8 mouse cellular contexts compared by ENCODE assay signal in the genomic region with DNA sequence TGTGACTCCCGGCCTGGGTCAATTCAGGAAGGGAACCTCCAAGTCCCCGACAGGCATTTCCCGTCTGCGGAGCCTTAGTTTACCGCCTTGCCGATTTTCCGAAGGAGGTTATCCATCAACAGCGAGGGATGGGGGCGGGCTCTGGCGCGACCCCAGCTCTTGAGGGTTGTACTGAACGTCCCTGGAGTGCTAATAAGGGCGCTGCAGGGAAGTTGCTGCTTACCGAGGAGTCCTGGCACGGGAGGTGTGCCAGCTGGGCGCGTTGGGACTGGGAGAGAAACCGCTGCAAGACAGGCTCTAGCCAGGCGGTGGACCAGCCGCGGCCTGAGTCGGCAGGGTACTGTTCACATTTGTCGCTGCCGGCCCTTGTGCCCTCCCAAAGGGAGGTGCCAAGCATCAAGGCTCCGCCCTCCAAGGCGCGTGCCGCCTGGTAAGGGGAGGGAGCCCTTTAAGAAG. TPM values are rescaled to one million over a fixed set of nuclear protein-coding genes. Genes with fewer than 3 reads are reported as not detected.
A peak's percentile ranks its signal among the peaks of the same experiment; 100 is the strongest.
DNase-seq lines count a peak whose midpoint lies in the region; ATAC-seq and TF ChIP-seq lines count a peak whose summit lies in the region.

No protein-coding gene starts in this region.

- peak; percentile 91 to 97 for DNase-seq in adrenal gland, adult (ENCODE audit: inconsistent age in 2 of 2, low spot score in 1 of 2)
- DNase-seq in gastrocnemius, postnatal 10 days: peak; percentile 80
- DNase-seq in left cerebral cortex, postnatal 14 days (ENCODE audit: low spot score in 2 of 2): peak; percentile 89 to 90
- DNase-seq in right cerebral cortex, postnatal 14 days: peak; percentile 86
- DNase-seq in urinary bladder, postnatal 25 days (ENCODE audit: low spot score): peak; percentile 75

- ATAC-seq in inflammation-experienced regulatory T-cells, adult 6 months: peak; percentile 78
- ATAC-seq in megakaryocyte-erythroid progenitor cell, adult 5-6 weeks (replicated peaks; ENCODE audit: low FRiP score, low TSS enrichment, poor library complexity, severe bottlenecking): peak; percentile 89

- peak overlapping the region; percentile 63 for H3K4me3 ChIP-seq in cortical plate, adult 2 months (ENCODE audit: insufficient read depth, low read length)

- H3K4me1 ChIP-seq in cortical plate, adult 2 months (ENCODE audit: control insufficient read depth, insufficient read depth, low read length): no peaks in the 10 kb centered on the region

- peak; percentile 81 for TF ChIP-seq POLR2A in cortical plate, adult 2 months (IDR thresholded peaks at IDR 0.05; ENCODE audit: extremely low read depth, insufficient read depth, low read length)

- TF ChIP-seq CTCF in cortical plate, adult 2 months (IDR thresholded peaks at IDR 0.05; ENCODE audit: extremely low read depth, insufficient read depth, low read length): no peak

- intact Hi-C loops in left cerebral cortex, postnatal 14 days (cut with DNase I): no loop called here

- H3K27ac ChIP-seq in cortical plate, adult 2 months (ENCODE audit: insufficient read depth, low read length): 0 out of 2 replicates have a peak overlapping the region, but pooled peaks have one; percentile 29

RNA-seq across cellular contexts. Expression of gene Slc26a6, which starts 1.2 kb away (rescaled TPM):
- 15.9 and 20.8 TPM in 2 replicates for polyA plus RNA-seq in cortical plate, adult 2 months (2012; rRNA removed)
- total RNA-seq in gastrocnemius, postnatal 10 days (2021): 10 to 100 TPM; 10.8 to 12.9 TPM
- polyA plus RNA-seq in inflammation-experienced regulatory T-cells, adult 6 months (2017; shearing (Covaris generic)): 10 to 100 TPM in 1 of 3 experiments, 1 to 10 TPM in 2; 7.3 to 12.6 (median 8.2) TPM
- total RNA-seq in left cerebral cortex, postnatal 14 days (2021): 10 to 100 TPM; 30.4 to 33.2 TPM
- 5.7 and 5.8 TPM in 2 replicates for total RNA-seq in megakaryocyte-erythroid progenitor cell, adult 5-6 weeks (2014; fragmentation: Nextera tagmentation)
- total RNA-seq in megakaryocyte-erythroid progenitor cell, adult 5-6 weeks (2017): 0.30 and 1.4 TPM in 2 replicates

RNA-seq across cellular contexts. Expression of gene Celsr3, which starts 28.1 kb away (rescaled TPM):
- polyA plus RNA-seq in cortical plate, adult 2 months (2012; rRNA removed): 74.3 and 75.8 TPM in 2 replicates
- total RNA-seq in gastrocnemius, postnatal 10 days (2021): under 1 TPM; 0.14 to 0.54 TPM
- not detected for polyA plus RNA-seq in inflammation-experienced regulatory T-cells, adult 6 months (2017; shearing (Covaris generic))
- 10 to 100 TPM; 50.7 to 55.3 TPM for total RNA-seq in left cerebral cortex, postnatal 14 days (2021)
- not detected in 2 replicates for total RNA-seq in megakaryocyte-erythroid progenitor cell, adult 5-6 weeks (2014; fragmentation: Nextera tagmentation)
- total RNA-seq in megakaryocyte-erythroid progenitor cell, adult 5-6 weeks (2017): 0.05 TPM in 1 of 2 replicates, not detected in the other

RNA-seq across cellular contexts. Expression of gene Nckipsd, which starts 46.1 kb away (rescaled TPM):
- polyA plus RNA-seq in cortical plate, adult 2 months (2012; rRNA removed): 65.0 and 66.8 TPM in 2 replicates
- 1 to 10 TPM; 5.3 to 6.3 TPM for total RNA-seq in gastrocnemius, postnatal 10 days (2021)
- polyA plus RNA-seq in inflammation-experienced regulatory T-cells, adult 6 months (2017; shearing (Covaris generic)): 1 to 10 TPM; 6.0 to 7.1 (median 6.8) TPM
- total RNA-seq in left cerebral cortex, postnatal 14 days (2021): 10 to 100 TPM; 39.1 to 44.7 TPM
- 8.6 and 12.2 TPM in 2 replicates for total RNA-seq in megakaryocyte-erythroid progenitor cell, adult 5-6 weeks (2014; fragmentation: Nextera tagmentation)
- total RNA-seq in megakaryocyte-erythroid progenitor cell, adult 5-6 weeks (2017): 1.0 and 2.3 TPM in 2 replicates

Comparison
In these comparisons a context has a peak if more than half of its experiments do, and no peak if none do; other contexts are left out.
1. Peak in every context shown above with its lines: DNase-seq, ATAC-seq, H3K4me3 ChIP-seq and H3K27ac ChIP-seq.
2. RNA of gene Celsr3, which starts 28.1 kb away (total RNA-seq): 50.7 to 55.3 TPM in left cerebral cortex, postnatal 14 days; 0.14 to 0.54 TPM in gastrocnemius, postnatal 10 days and 0.05 TPM in megakaryocyte-erythroid progenitor cell, adult 5-6 weeks; every median in the first group is over 10 times any median in the second.